Mouse (Mus musculus) forebrain, embryonic 12.5 days (tissue): Measurements from ENCODE around the gene Maz. TPM values are rescaled to one million over a fixed set of nuclear protein-coding genes. Genes with fewer than 3 reads are reported as not detected.

Experiments
- ATAC-seq: fragments of 200-750 bp; cut with Nextera tagmentation; 2 replicates; pipeline ENCODE4 v1.8.0; 2017; ENCODE audit warnings: moderate TSS enrichment; ENCODE audit not compliant: low FRiP score
- H3K27ac ChIP-seq: fragments of 300-500 bp; sonication (generic); 2 replicates; pipeline ENCODE4 v1.5.1; 2016; ENCODE audit warnings: mild to moderate bottlenecking
- H3K27me3 ChIP-seq: fragments of 300-500 bp; sonication (generic); 2 replicates; pipeline ENCODE4 v1.6.1; 2016; ENCODE audit warnings: mild to moderate bottlenecking
- H3K36me3 ChIP-seq: fragments of 300-500 bp; sonication (generic); replicated peaks from 2 replicates; pipeline ENCODE4 v1.6.1; 2016; ENCODE audit warnings: mild to moderate bottlenecking
- H3K4me1 ChIP-seq: fragments of 300-500 bp; sonication (generic); 2 replicates; pipeline ENCODE4 v1.6.1; 2016
- H3K4me2 ChIP-seq: fragments of 300-500 bp; sonication (generic); 2 replicates; pipeline ENCODE4 v1.6.1; 2016; ENCODE audit warnings: mild to moderate bottlenecking, moderate library complexity
- H3K4me3 ChIP-seq: fragments of 300-500 bp; sonication (generic); replicated peaks from 2 replicates; pipeline ENCODE4 v1.5.1; 2016; ENCODE audit warnings: mild to moderate bottlenecking
- H3K9ac ChIP-seq: fragments of 300-500 bp; sonication (generic); 2 replicates; pipeline ENCODE4 v1.6.1; 2016; ENCODE audit warnings: mild to moderate bottlenecking
- H3K9me3 ChIP-seq: fragments of 300-500 bp; sonication (generic); 2 replicates; pipeline ENCODE4 v1.6.1; 2016
- WGBS: fragments of 180-500 bp; shearing (Covaris S2); methylation state at CpG from one replicate; pipeline ENCODE4 v1.1.7; 2016; 5-methylcytosine and 5-hydroxymethylcytosine counted together
- polyA plus RNA-seq: library from polyadenylated mRNA; unstranded; fragments of >200 nt; fragmentation: Nextera tagmentation; extraction: Ambion mirVana; gene quantifications from 2 replicates; pipeline ENCODE4 v1.2.1, GENCODE M21; 2016

The Maz gene
- polyA plus RNA-seq, 1 experiment from 2014 or later: 113 TPM

- Histone ChIP-seq H3K9me3 (no peaks in the 10 kb centered on the region), H3K36me3 (peaks cover 43% of the 10 kb centered on the region), H3K4me2 (peak overlapping the region; percentile 90), H3K4me1 (peaks cover 87% of the 10 kb centered on the region), H3K9ac (peak overlapping the region; percentile 72), H3K27me3 (no peaks in the 10 kb centered on the region), H3K4me3 (peak overlapping the region; percentile 48), H3K27ac (peak overlapping the region; percentile 100)
- ATAC-seq: no peak
- WGBS: 83% methylated on average over 13 of the region's 14 CpGs
These were observed 7.4 kb downstream of the Maz start for GRCm38 (mm10) chr7:127019306-127019960.

DNA sequence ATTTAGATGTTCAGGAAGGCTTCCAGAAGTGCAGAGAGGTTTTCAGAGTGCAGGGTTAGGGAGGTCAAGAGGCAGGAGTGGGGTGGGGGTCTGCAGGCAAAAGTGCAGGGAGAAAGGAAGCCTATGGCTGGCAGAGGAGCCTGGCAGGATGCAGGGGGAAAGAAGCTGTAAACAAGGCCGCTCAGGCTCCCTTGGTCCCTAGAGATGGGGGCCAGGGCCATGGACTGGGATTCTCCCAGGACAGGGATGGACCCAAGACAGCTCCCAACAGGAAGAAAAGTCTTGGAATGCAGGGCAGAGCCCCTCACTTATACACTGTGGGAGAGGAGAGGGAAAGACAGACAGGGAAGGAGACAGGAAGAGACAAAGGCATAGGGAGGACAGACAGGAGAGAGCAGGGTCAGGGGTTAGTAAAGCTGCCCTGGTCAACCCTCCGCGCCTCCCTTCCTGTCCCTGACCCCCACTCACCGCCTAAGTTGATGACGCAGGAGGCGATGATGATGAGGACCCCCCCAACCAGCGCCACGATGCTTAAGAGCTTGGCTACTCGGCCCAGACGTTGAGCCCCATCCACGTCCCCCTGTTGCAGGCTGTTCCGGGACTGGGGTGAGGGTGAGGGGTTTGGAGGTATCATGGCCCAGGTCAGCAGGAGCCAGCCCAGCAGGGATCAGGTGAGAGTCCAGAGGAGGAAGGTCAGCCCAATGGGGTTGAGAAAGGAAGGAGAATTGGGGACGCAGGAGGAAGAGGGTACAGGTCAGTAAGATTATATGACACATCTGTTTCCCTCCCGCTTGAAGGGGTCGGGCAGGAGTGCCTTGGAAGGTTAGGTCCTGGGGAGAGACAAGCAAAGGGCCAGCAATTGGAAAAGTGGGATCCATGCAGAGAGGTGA, 8.2 kb downstream of the Maz start:
- Histone ChIP-seq H3K27ac (peak overlapping the region; percentile 43; the same call in 1 of the 2 replicates), H3K4me3 (no peak overlapping the region), H3K27me3 (no peaks in the 10 kb centered on the region), H3K9me3 (no peaks in the 10 kb centered on the region), H3K36me3 (peaks cover 43% of the 10 kb centered on the region), H3K4me1 (peaks cover 85% of the 10 kb centered on the region), H3K9ac (peak overlapping the region; percentile 47), H3K4me2 (peak overlapping the region; percentile 90)
- 90% methylated on average over 15 of the region's 15 CpGs for WGBS
- no peak for ATAC-seq

- Histone ChIP-seq H3K9ac (peak overlapping the region; percentile 47; the same call in 1 of the 2 replicates), H3K4me1 (peaks cover 78% of the 10 kb centered on the region), H3K27ac (peak overlapping the region; percentile 96), H3K4me2 (peak overlapping the region; percentile 90), H3K4me3 (no peak overlapping the region), H3K27me3 (no peaks in the 10 kb centered on the region), H3K9me3 (no peaks in the 10 kb centered on the region), H3K36me3 (peaks cover 43% of the 10 kb centered on the region)
- WGBS: 64% methylated on average over 6 of the region's 6 CpGs
- no peak for ATAC-seq
These were observed 8.9 kb downstream of the Maz start for GRCm38 (mm10) chr7:127017950-127018345.

- H3K4me1 ChIP-seq: peaks cover 71% of the 10 kb centered on the region
- no peaks in the 10 kb centered on the region for H3K27me3 ChIP-seq
- no peaks in the 10 kb centered on the region for H3K9me3 ChIP-seq
- H3K9ac ChIP-seq: peak within 1 kb of the TSS; percentile 94
- H3K4me2 ChIP-seq: peak within 1 kb of the TSS; percentile 92
- peaks cover 43% of the 10 kb centered on the region for H3K36me3 ChIP-seq
- H3K27ac ChIP-seq: peak within 1 kb of the TSS; percentile 96
- H3K4me3 ChIP-seq: peak within 1 kb of the TSS; percentile 64
- 3% methylated on average over 39 of the region's 39 CpGs for WGBS
- ATAC-seq: peak; percentile 84
These were observed 9.6 kb downstream of the Maz start, which contains the start of gene Pagr1a for GRCm38 (mm10) chr7:127016971-127017949. Gene Pagr1a (minus strand): TSS chr7:127017352.

DNA sequence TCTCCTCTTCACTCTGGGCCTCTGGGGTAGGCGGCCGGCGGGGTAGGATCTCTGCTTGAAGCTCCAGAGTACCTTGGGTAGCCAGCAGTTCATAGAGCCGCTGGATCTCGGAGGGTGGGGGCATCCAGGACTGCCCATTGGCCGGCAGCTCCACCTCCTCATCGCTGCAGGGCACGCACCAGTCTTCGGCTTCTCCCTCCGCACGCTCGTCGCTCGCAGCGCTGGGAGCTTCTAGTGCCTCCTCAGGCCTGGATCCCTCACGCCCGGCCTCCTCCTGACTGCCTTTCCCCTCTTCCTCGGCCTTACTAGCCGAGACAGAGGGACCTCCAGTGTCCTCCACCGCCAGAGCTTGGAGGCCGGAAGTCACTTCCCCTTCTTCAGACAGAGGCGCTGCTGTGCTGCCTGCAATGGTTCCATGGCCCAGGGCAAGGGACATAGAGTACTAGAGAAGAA, 10.3 kb downstream of the Maz start:
- H3K9me3 ChIP-seq: no peaks in the 10 kb centered on the region
- H3K4me2 ChIP-seq: peak overlapping the region; percentile 92
- H3K4me3 ChIP-seq: peak overlapping the region; percentile 64
- H3K27me3 ChIP-seq: no peaks in the 10 kb centered on the region
- peaks cover 68% of the 10 kb centered on the region for H3K4me1 ChIP-seq
- peaks cover 38% of the 10 kb centered on the region for H3K36me3 ChIP-seq
- under 1% methylated on average over 22 of the region's 22 CpGs for WGBS
- H3K9ac ChIP-seq: peak overlapping the region; percentile 94
- H3K27ac ChIP-seq: peak overlapping the region; percentile 96
- peak; percentile 45 for ATAC-seq

- no peaks in the 10 kb centered on the region for H3K27me3 ChIP-seq
- H3K9me3 ChIP-seq: no peaks in the 10 kb centered on the region
- H3K36me3 ChIP-seq: peaks cover 38% of the 10 kb centered on the region
- H3K4me1 ChIP-seq: peaks cover 67% of the 10 kb centered on the region
- no peak for ATAC-seq
- peak within 1 kb of the TSS; percentile 92 for H3K4me2 ChIP-seq
- H3K9ac ChIP-seq: peak within 1 kb of the TSS; percentile 94
- H3K4me3 ChIP-seq: peak within 1 kb of the TSS; percentile 64
- peak within 1 kb of the TSS; percentile 96 for H3K27ac ChIP-seq
These were observed 10.6 kb downstream of the Maz start, which contains the start of gene Pagr1b for GRCm38 (mm10) chr7:127016481-127016485. Gene Pagr1b (minus strand): TSS chr7:127016484.

DNA sequence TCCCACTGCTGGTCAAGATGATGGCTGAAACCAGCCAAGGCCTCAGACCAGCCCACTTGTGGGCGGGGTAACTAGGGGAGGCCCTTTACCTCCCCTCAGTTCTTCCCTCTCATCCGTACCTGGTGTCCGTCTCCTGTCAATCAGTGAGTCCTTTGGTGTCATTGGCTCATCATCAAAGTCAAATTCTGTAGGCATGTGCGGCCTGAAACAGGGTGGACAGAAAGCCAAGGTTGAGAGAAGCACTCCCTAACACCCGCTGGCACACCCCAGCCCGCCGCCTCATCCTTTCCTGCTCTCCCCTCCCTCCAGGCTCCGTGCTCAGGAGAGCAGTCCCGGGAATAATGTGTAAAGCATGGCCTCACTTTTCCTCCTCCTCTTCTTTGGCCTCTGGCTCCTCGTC, 10.8 kb downstream of the Maz start:
- Histone ChIP-seq H3K27me3 (no peaks in the 10 kb centered on the region), H3K36me3 (peaks cover 38% of the 10 kb centered on the region), H3K4me2 (peak overlapping the region; percentile 92), H3K9me3 (no peaks in the 10 kb centered on the region), H3K9ac (peak overlapping the region; percentile 94), H3K4me1 (peaks cover 65% of the 10 kb centered on the region), H3K27ac (peak overlapping the region; percentile 96), H3K4me3 (peak overlapping the region; percentile 64)
- WGBS: 3% methylated on average over 10 of the region's 10 CpGs
- ATAC-seq: no peak

GRCm38 (mm10) chr7:127014993-127015392, 11.8 kb downstream of the Maz start:
- peak overlapping the region; percentile 92 for H3K4me2 ChIP-seq
- 93% methylated on average over 12 of the region's 12 CpGs for WGBS
- H3K27me3 ChIP-seq: no peaks in the 10 kb centered on the region
- H3K4me1 ChIP-seq: peaks cover 54% of the 10 kb centered on the region
- H3K9me3 ChIP-seq: no peaks in the 10 kb centered on the region
- no peak for ATAC-seq
- peaks cover 38% of the 10 kb centered on the region for H3K36me3 ChIP-seq
- 0 out of 2 replicates have a peak overlapping the region, but pooled peaks have one; percentile 94 for H3K9ac ChIP-seq
- no peak overlapping the region for H3K4me3 ChIP-seq
- H3K27ac ChIP-seq: no peak overlapping the region

GRCm38 (mm10) chr7:127014320-127014719, 12.5 kb downstream of the Maz start, which contains the start of gene Mvp:
Gene Mvp (minus strand): TSS chr7:127014621.
- Histone ChIP-seq H3K4me1 (peaks cover 47% of the 10 kb centered on the region), H3K9me3 (no peaks in the 10 kb centered on the region), H3K4me3 (peak within 1 kb of the TSS; percentile 22), H3K27ac (no peak within 1 kb of the TSS), H3K9ac (0 out of 2 replicates have a peak within 1 kb of the TSS, but pooled peaks have one; percentile 94), H3K27me3 (no peaks in the 10 kb centered on the region), H3K4me2 (peak within 1 kb of the TSS; percentile 92), H3K36me3 (peaks cover 38% of the 10 kb centered on the region)
- ATAC-seq: no peak
- 82% methylated on average over 11 of the region's 11 CpGs for WGBS

DNA sequence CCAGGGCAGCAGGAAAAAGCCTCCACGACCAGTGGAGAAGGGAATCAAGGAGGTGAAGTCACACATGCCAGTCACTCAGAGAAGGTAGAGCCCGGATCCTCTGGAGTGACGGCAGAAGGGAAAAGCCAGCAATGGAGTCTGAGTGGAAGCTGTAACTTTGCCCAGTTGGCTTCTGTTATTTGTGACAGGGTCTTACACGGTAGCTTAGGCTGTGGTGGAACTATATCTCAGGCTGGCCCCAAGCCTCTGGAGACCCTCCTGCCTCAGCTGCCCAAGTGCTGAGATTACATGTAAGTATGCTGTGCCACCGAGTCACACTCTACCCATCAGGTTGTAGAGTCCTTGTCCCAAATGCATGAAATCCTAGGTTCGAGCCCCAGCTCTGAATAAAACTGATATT, 13.5 kb downstream of the Maz start:
- Histone ChIP-seq H3K27ac (no peak overlapping the region), H3K9ac (no peak overlapping the region), H3K4me1 (peaks cover 42% of the 10 kb centered on the region), H3K4me2 (no peak overlapping the region), H3K4me3 (no peak overlapping the region), H3K9me3 (no peaks in the 10 kb centered on the region), H3K36me3 (peaks cover 38% of the 10 kb centered on the region), H3K27me3 (no peaks in the 10 kb centered on the region)
- ATAC-seq: no peak
- WGBS: 96% methylated on average over 6 of the region's 6 CpGs

- no peak for ATAC-seq
- WGBS: 94% methylated on average over 10 of the region's 10 CpGs
- H3K4me3 ChIP-seq: no peak overlapping the region
- H3K9ac ChIP-seq: no peak overlapping the region
- no peak overlapping the region for H3K4me2 ChIP-seq
- peaks cover 37% of the 10 kb centered on the region for H3K4me1 ChIP-seq
- no peaks in the 10 kb centered on the region for H3K27me3 ChIP-seq
- peaks cover 38% of the 10 kb centered on the region for H3K36me3 ChIP-seq
- no peaks in the 10 kb centered on the region for H3K9me3 ChIP-seq
- no peak overlapping the region for H3K27ac ChIP-seq
These were observed 14.0 kb downstream of the Maz start for GRCm38 (mm10) chr7:127012845-127013244.

DNA sequence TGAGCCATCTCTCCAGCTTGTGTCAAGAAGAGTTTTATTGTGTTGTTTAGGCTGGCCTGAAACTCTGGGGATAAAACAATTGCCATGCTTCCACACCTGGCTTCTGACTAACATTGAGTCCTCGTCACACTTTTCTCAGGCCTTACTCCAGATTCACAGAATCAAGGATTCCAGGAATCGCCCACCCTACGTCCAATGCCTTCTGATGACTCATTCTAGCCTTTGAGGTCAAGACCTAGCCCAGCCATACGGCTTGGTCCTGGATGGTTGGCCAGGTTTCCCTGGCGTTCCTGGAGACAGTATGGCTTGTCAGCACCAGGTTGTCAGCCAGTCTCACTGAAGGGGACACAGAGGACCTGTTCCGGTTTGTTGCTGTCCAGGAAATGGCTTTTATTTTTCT, 14.5 kb downstream of the Maz start:
- WGBS: 91% methylated on average over 6 of the region's 6 CpGs
- no peak overlapping the region for H3K4me2 ChIP-seq

More for the DNA sequence above, 14.5 kb downstream of the Maz start:
- peaks cover 33% of the 10 kb centered on the region for H3K4me1 ChIP-seq
- no peak overlapping the region for H3K4me3 ChIP-seq
- H3K36me3 ChIP-seq: peaks cover 38% of the 10 kb centered on the region
- no peaks in the 10 kb centered on the region for H3K27me3 ChIP-seq
- no peak for ATAC-seq
- H3K9ac ChIP-seq: no peak overlapping the region
- no peak overlapping the region for H3K27ac ChIP-seq
- H3K9me3 ChIP-seq: no peaks in the 10 kb centered on the region
